Mouse (Mus musculus) hematopoietic multipotent progenitor cell, adult 10-12 weeks (in vitro differentiated cells): ENCODE data around the gene Klhl36. TPM values are rescaled to one million over a fixed set of nuclear protein-coding genes. Genes with fewer than 3 reads are reported as not detected.

ENCODE experiments used
- polyA plus RNA-seq: library from polyadenylated mRNA; stranded (reverse); fragments of >175 nt; gene quantifications from 2 replicates; pipeline ENCODE4 v1.2.3, GENCODE M21; 2012; ENCODE audit warnings: low replicate concordance

Klhl36 gene
- polyA plus RNA-seq = 20.7 and 29.6 TPM in 2 replicates

GRCm38 (mm10) chr8:119861706-119862389 is at the start of gene Klhl36:
Gene Klhl36, plus strand, starts transcription at chr8:119862266.

GRCm38 (mm10) chr8:119840275-119840808 is 21.7 kb upstream of the Klhl36 start, which contains the start of gene Cotl1:
Gene Cotl1, minus strand, starts transcription at chr8:119840544.

GRCm38 (mm10) chr8:119909944-119910546 is 48.0 kb downstream of the Klhl36 start, which contains the start of gene Usp10:
Gene Usp10, plus strand, starts transcription at chr8:119910360.

GRCm38 (mm10) chr8:119910547-119911257 is 48.6 kb downstream of the Klhl36 start, which contains the start of gene Gm20388:
Gene Gm20388, plus strand, starts transcription at chr8:119910841.

Other genes starting within 250 kb of the Klhl36 start
- not detected in 2 replicates for gene Adad2, start 249.5 kb upstream of the Klhl36 start, polyA plus RNA-seq
- not detected in 2 replicates for gene Kcng4, start 226.6 kb upstream of the Klhl36 start, polyA plus RNA-seq
- gene Wfdc1, start 195.9 kb upstream of the Klhl36 start, polyA plus RNA-seq = 0.10 TPM in 1 of 2 replicates, not detected in the other
- 0.06 and 0.07 TPM in 2 replicates for gene Atp2c2, start 162.3 kb upstream of the Klhl36 start, polyA plus RNA-seq
- gene Tldc1, start 83.8 kb upstream of the Klhl36 start, polyA plus RNA-seq = 3.3 and 4.3 TPM in 2 replicates
- 963 and 1,592 TPM in 2 replicates for gene Cotl1, start 21.7 kb upstream of the Klhl36 start, polyA plus RNA-seq
- 32.0 and 36.2 TPM in 2 replicates for gene Usp10, start 48.1 kb downstream of the Klhl36 start, polyA plus RNA-seq
- gene Gm20388, start 48.6 kb downstream of the Klhl36 start, polyA plus RNA-seq = 25.2 and 37.7 TPM in 2 replicates
- 1.4 and 5.9 TPM in 2 replicates for gene Crispld2, start 130.2 kb downstream of the Klhl36 start, polyA plus RNA-seq
- gene Zdhhc7, start 239.2 kb downstream of the Klhl36 start, polyA plus RNA-seq = 31.2 and 38.2 TPM in 2 replicates